In genomic region chr19:42202467-42202866, GRCm38 (mm10) we compare ENCODE assay signal across 13 mouse cellular contexts. TPM values are rescaled to one million over a fixed set of nuclear protein-coding genes. Genes with fewer than 3 reads are reported as not detected.
A peak's percentile ranks its signal among the peaks of the same experiment; 100 is the strongest.
DNase-seq lines count a peak whose midpoint lies in the region; ATAC-seq and TF ChIP-seq lines count a peak whose summit lies in the region.
"Had no signal": no experiment of that assay in that cellular context is flagged by ENCODE, and none has a peak within 500 bp of the region (broad histone marks: within the 10 kb centered on the region; RNA-seq: fewer than 3 reads in every experiment).

No protein-coding gene starts in this region.

- H3K27ac ChIP-seq in heart, postnatal 0 days (ENCODE audit: low read depth): no peak overlapping the region
- H3K27ac ChIP-seq in intestine, embryonic 15.5 days: no peak overlapping the region

- no peaks in the 10 kb centered on the region for H3K36me3 ChIP-seq in heart, postnatal 0 days (replicated peaks; ENCODE audit: control insufficient read depth, insufficient read depth, low read length)
- no peaks in the 10 kb centered on the region for H3K36me3 ChIP-seq in intestine, embryonic 15.5 days

- H3K9ac ChIP-seq in heart, postnatal 0 days (replicated peaks; ENCODE audit: low read depth, low read length): no peak overlapping the region
- H3K9ac ChIP-seq in intestine, embryonic 15.5 days: no peak overlapping the region

- DNase-seq in cerebellum, adult 11-12 months: peak; percentile 60
- DNase-seq in heart, postnatal 0 days (ENCODE audit: low spot score): no peak
- no peak for DNase-seq in heart, adult 11 months
- peak; percentile 44 to 60 for DNase-seq in cerebellum, postnatal 25 days
- no peak for DNase-seq in gastrocnemius, adult 8-10 months (ENCODE audit: low spot score in 2 of 2)
- DNase-seq: adrenal gland, adult 2 months; right cerebral cortex, adult 18-20 months had no signal

- TF ChIP-seq CTCF in heart, postnatal 0 days (IDR thresholded peaks at IDR 0.05; ENCODE audit: low read depth): no peak

- no peak overlapping the region for H3K4me2 ChIP-seq in heart, postnatal 0 days (ENCODE audit: low read depth, low read length)
- H3K4me2 ChIP-seq in intestine, embryonic 15.5 days (replicated peaks): peak overlapping the region; percentile 64

- H3K4me1 ChIP-seq in heart, postnatal 0 days (ENCODE audit: control insufficient read depth, insufficient read depth): peaks cover 4% of the 10 kb centered on the region
- peaks cover 15% of the 10 kb centered on the region for H3K4me1 ChIP-seq in intestine, embryonic 15.5 days (replicated peaks)

- peaks cover 69% of the 10 kb centered on the region for H3K27me3 ChIP-seq in heart, postnatal 0 days (ENCODE audit: control insufficient read depth, insufficient read depth, low read length)
- peaks cover 55% of the 10 kb centered on the region for H3K27me3 ChIP-seq in intestine, embryonic 15.5 days (replicated peaks)

- WGBS in heart, postnatal 0 days: 24% methylated on average over 8 of the region's 8 CpGs
- 37% methylated on average over 8 of the region's 8 CpGs for WGBS in intestine, embryonic 15.5 days

- peak overlapping the region; percentile 19 for H3K4me3 ChIP-seq in heart, postnatal 0 days (ENCODE audit: low read depth, low read length)
- H3K4me3 ChIP-seq in intestine, embryonic 15.5 days (replicated peaks): 0 out of 2 replicates have a peak overlapping the region, but pooled peaks have one; percentile 30

- ATAC-seq in cerebellum, adult (ENCODE audit: insufficient number of reproducible peaks, low FRiP score, low TSS enrichment): no peak
- ATAC-seq in heart, postnatal 0 days (ENCODE audit: insufficient read depth, low read depth): no peak
- no peak for ATAC-seq in intestine, embryonic 15.5 days
- no peak for ATAC-seq in CD4-positive, CD25-positive, alpha-beta regulatory T cell, adult 4 months

- no peaks in the 10 kb centered on the region for H3K9me3 ChIP-seq in heart, postnatal 0 days (replicated peaks; ENCODE audit: control insufficient read depth, low read length)
- H3K9me3 ChIP-seq in intestine, embryonic 15.5 days: no peaks in the 10 kb centered on the region

- TF ChIP-seq EP300 in heart, postnatal 0 days (IDR thresholded peaks at IDR 0.05; ENCODE audit: low read depth): no peak

RNA-seq across cellular contexts. Expression of gene Sfrp5, which starts 0.4 kb away (rescaled TPM):
- 2.3 and 4.9 TPM in 2 replicates for total RNA-seq in heart, postnatal 0 days (2014; rRNA removed; ENCODE audit: low replicate concordance)
- 1.7 and 1.8 TPM in 2 replicates for polyA plus RNA-seq in heart, postnatal 0 days (2015; fragmentation: Nextera tagmentation; extraction: Ambion mirVana)
- polyA plus RNA-seq in intestine, embryonic 15.5 days (2015; fragmentation: Nextera tagmentation; extraction: Ambion mirVana): 9.2 and 14.0 TPM in 2 replicates
- polyA plus RNA-seq in CD4-positive, CD25-positive, alpha-beta regulatory T cell, adult 4 months (2017; shearing (Covaris generic)): not detected
- total RNA-seq in gastrocnemius, adult 8-10 months (2022): 1 to 10 TPM; 1.8 to 7.4 (median 4.8) TPM
- total RNA-seq: common myeloid progenitor, adult 5-6 weeks had no signal

RNA-seq across cellular contexts. Expression of gene Zfyve27, which starts 38.7 kb away (rescaled TPM):
- 20.4 and 27.2 TPM in 2 replicates for total RNA-seq in heart, postnatal 0 days (2014; rRNA removed; ENCODE audit: low replicate concordance)
- polyA plus RNA-seq in heart, postnatal 0 days (2015; fragmentation: Nextera tagmentation; extraction: Ambion mirVana): 16.2 and 18.3 TPM in 2 replicates
- 20.6 and 21.5 TPM in 2 replicates for polyA plus RNA-seq in intestine, embryonic 15.5 days (2015; fragmentation: Nextera tagmentation; extraction: Ambion mirVana)
- polyA plus RNA-seq in CD4-positive, CD25-positive, alpha-beta regulatory T cell, adult 4 months (2017; shearing (Covaris generic)): 10 to 100 TPM; 19.5 to 21.0 TPM
- total RNA-seq in gastrocnemius, adult 8-10 months (2022): 10 to 100 TPM; 10.4 to 13.2 (median 11.8) TPM

RNA-seq across cellular contexts. Expression of gene Golga7b, which starts 44.9 kb away (rescaled TPM):
- not detected in 2 replicates for total RNA-seq in heart, postnatal 0 days (2014; rRNA removed; ENCODE audit: low replicate concordance)
- polyA plus RNA-seq in heart, postnatal 0 days (2015; fragmentation: Nextera tagmentation; extraction: Ambion mirVana): 0.23 and 0.30 TPM in 2 replicates
- polyA plus RNA-seq in intestine, embryonic 15.5 days (2015; fragmentation: Nextera tagmentation; extraction: Ambion mirVana): 1.1 and 1.5 TPM in 2 replicates
- polyA plus RNA-seq in CD4-positive, CD25-positive, alpha-beta regulatory T cell, adult 4 months (2017; shearing (Covaris generic)): under 1 TPM in 1 of 2 experiments, not detected in 1; 0.15 TPM
- total RNA-seq in gastrocnemius, adult 8-10 months (2022): 1 to 10 TPM; 1.6 to 4.2 (median 3.0) TPM
- total RNA-seq: common myeloid progenitor, adult 5-6 weeks; hematopoietic stem cell, adult 5-6 weeks had no signal
- polyA plus RNA-seq: liver, embryonic 16.5 days had no signal

RNA-seq across cellular contexts. Expression of gene Marveld1, which starts 55.3 kb away (rescaled TPM):
- total RNA-seq in heart, postnatal 0 days (2014; rRNA removed; ENCODE audit: low replicate concordance): 35.0 and 44.6 TPM in 2 replicates
- polyA plus RNA-seq in heart, postnatal 0 days (2015; fragmentation: Nextera tagmentation; extraction: Ambion mirVana): 7.2 and 8.6 TPM in 2 replicates
- 9.4 and 12.3 TPM in 2 replicates for polyA plus RNA-seq in intestine, embryonic 15.5 days (2015; fragmentation: Nextera tagmentation; extraction: Ambion mirVana)
- polyA plus RNA-seq in CD4-positive, CD25-positive, alpha-beta regulatory T cell, adult 4 months (2017; shearing (Covaris generic)): 1 to 10 TPM; 6.8 to 7.5 TPM
- total RNA-seq in gastrocnemius, adult 8-10 months (2022): 1 to 10 TPM; 4.1 to 5.8 (median 4.5) TPM

Comparison
In these comparisons a context has a peak if more than half of its experiments do, and no peak if none do; other contexts are left out.
1. DNase-seq: peak in cerebellum, adult 11-12 months (single experiment) and cerebellum, postnatal 25 days (2 of 2); none in heart, postnatal 0 days (single experiment), heart, adult 11 months (single experiment) and gastrocnemius, adult 8-10 months (0 of 2).